Mouse (Mus musculus): Measurements from ENCODE around the gene Ffar4. TPM values are rescaled to one million over a fixed set of nuclear protein-coding genes. Genes with fewer than 3 reads are reported as not detected.

Ffar4 gene
- polyA plus RNA-seq, 3 experiments from 2014 or later, result 0.32 to 0.42 TPM; not detected in 1

GRCm38 (mm10) chr19:38109506-38110242 lies 12.8 kb downstream of the Ffar4 start:
- ATAC-seq, result no peak

- ATAC-seq, result no peak
Observed at GRCm38 (mm10) chr19:38111056-38111455, 14.2 kb downstream of the Ffar4 start.

GRCm38 (mm10) chr19:38112575-38112974 lies 15.7 kb downstream of the Ffar4 start:
- no peak for ATAC-seq

GRCm38 (mm10) chr19:38114834-38115491 lies 18.1 kb downstream of the Ffar4 start:
- no peak for ATAC-seq

- ATAC-seq, result no peak
Observed at GRCm38 (mm10) chr19:38120123-38120760, 23.4 kb downstream of the Ffar4 start.

- ATAC-seq, result no peak
Observed at GRCm38 (mm10) chr19:38123921-38124320, 27.1 kb downstream of the Ffar4 start.

- ATAC-seq, result no peak
Observed at GRCm38 (mm10) chr19:38124401-38125218, 27.7 kb downstream of the Ffar4 start.

GRCm38 (mm10) chr19:38125219-38125610 lies 28.3 kb downstream of the Ffar4 start, which contains the start of gene Rbp4:
TSS of gene Rbp4 (minus strand) at chr19:38125281.
- no peak for ATAC-seq

GRCm38 (mm10) chr19:38126656-38127055 lies 29.8 kb downstream of the Ffar4 start:
- no peak for ATAC-seq

- ATAC-seq, result no peak
Observed at GRCm38 (mm10) chr19:38132481-38132880, 35.6 kb downstream of the Ffar4 start, which contains the start of gene Pde6c. TSS of gene Pde6c (plus strand) at chr19:38132781.

GRCm38 (mm10) chr19:38133986-38134385 lies 37.1 kb downstream of the Ffar4 start:
- ATAC-seq, result no peak

- ATAC-seq, result no peak
Observed at GRCm38 (mm10) chr19:38134806-38135205, 37.9 kb downstream of the Ffar4 start.

GRCm38 (mm10) chr19:38143540-38144271 lies 46.8 kb downstream of the Ffar4 start:
- no peak for ATAC-seq

- ATAC-seq, result no peak
Observed at GRCm38 (mm10) chr19:38156243-38156642, 59.4 kb downstream of the Ffar4 start.

- no peak for ATAC-seq
Observed at GRCm38 (mm10) chr19:38161648-38162354, 64.9 kb downstream of the Ffar4 start.

Other genes with a start within 250 kb of the Ffar4 start
- under 1 TPM in 1 of 3 experiments, not detected in 2; 0.35 TPM for gene Myof, start 53.5 kb upstream of the Ffar4 start, polyA plus RNA-seq (2017; shearing (Covaris generic))
- 10 to 100 TPM in 1 of 3 experiments, 1 to 10 TPM in 2; 2.7 to 34.6 (median 3.6) TPM for gene Cep55, start 42.1 kb upstream of the Ffar4 start, polyA plus RNA-seq (2017; shearing (Covaris generic))
- gene Rbp4, start 28.2 kb downstream of the Ffar4 start, polyA plus RNA-seq (2017; shearing (Covaris generic)), result not detected
- gene Pde6c, start 35.7 kb downstream of the Ffar4 start, polyA plus RNA-seq (2017; shearing (Covaris generic)), result not detected
- gene Fra10ac1, start 127.1 kb downstream of the Ffar4 start, polyA plus RNA-seq (2017; shearing (Covaris generic)), result 10 to 100 TPM; 20.0 to 34.9 (median 33.3) TPM
- under 1 TPM in 1 of 3 experiments, not detected in 2; 0.30 TPM for gene Lgi1, start 167.5 kb downstream of the Ffar4 start, polyA plus RNA-seq (2017; shearing (Covaris generic))

All from inflammation-experienced regulatory T-cells, adult 6 months (primary cell).